Mouse (Mus musculus): ENCODE results near the gene Panx3.
A peak's percentile ranks its signal among the peaks of the same experiment; 100 is the strongest.

The Panx3 gene

GRCm38 (mm10) chr9:37669115-37669514, at the start of gene Panx3:
Gene Panx3 (minus strand): TSS chr9:37669235.
- no peak for DNase-seq

- DNase-seq = no peak
These were observed 47.1 kb upstream of the Panx3 start, which contains the start of gene Olfr160 for GRCm38 (mm10) chr9:37716150-37716549. Gene Olfr160 (minus strand): TSS chr9:37716250.

DNA sequence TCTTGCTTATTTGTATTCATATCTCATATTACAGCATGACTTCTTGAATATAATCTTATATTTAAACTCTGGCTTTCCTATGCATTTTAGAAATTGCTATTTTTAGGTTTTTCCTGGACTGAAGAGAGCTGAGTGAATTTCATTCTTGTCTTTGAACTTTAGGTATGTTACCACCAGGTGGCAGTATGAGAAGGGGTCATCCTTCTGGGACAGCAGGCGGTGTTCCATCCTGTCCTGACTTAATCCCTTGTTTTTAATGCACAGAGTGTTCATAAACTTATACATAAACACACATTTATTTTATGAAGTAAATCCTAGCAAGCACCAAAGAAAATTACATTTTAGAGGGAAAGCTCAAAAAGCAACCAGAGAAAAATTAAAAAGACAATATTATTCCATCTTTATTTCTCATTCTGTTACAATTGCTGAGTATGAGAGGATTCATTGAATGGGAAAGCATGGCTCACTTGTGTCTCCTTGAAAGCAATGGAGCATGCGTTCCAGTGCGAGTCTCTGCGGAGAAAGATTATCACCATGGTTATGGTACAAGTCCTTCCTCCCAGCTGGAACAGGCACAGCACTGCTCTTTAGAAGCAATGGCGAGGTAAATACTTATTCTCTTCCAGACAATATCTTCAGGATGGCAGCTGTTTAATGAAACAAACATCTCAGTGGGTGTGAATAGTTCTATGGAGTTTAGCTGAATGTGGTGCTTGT, 21.1 kb upstream of the Panx3 start:
- DNase-seq = no peak

DNA sequence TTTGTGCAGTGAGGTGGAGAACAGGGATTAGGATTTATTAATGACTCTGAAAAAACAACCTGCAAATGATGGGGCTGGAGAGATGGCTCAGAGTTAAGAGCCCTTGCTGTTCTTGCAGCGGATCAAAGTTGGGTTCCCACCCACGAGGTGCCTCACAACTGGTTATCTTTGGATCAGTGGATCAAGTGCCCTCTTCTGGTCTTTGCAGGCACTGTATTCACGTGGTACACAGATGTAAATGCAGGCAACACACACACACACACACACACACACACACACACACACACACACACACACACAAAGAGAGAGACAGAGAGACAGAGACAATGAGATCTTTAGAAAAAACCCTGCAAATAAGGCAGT, 18.9 kb upstream of the Panx3 start:
- DNase-seq = no peak

DNA sequence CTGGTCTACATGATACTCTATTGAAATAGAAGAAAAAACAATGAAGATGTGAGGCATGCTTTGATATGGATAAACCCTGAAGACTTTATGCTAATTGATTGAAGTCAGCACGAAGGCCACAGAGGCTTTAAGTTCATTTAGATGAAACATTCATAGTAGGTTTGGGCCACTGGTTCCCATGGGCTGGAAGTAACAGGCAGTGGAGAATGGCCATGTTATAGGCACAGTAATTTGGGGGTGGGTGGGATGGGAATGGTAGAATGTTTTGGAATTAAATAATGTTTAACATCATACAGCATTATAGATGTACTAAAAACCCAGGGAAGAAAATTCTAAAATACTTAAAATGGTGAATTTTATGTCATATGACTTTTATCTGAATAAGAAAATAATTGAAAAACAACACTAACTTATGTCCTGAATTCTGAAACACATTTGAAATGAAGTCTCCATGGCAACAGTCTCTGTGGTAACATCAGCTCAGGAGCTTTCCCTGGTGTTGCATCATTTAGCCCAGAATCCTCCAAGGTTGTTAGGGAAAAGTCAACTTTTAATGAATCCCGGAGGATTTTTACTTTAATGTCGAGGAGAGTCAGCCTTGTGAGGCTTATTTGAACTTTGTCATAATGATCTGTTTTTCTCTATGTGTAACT, 18.4 kb upstream of the Panx3 start:
- DNase-seq = no peak

DNA sequence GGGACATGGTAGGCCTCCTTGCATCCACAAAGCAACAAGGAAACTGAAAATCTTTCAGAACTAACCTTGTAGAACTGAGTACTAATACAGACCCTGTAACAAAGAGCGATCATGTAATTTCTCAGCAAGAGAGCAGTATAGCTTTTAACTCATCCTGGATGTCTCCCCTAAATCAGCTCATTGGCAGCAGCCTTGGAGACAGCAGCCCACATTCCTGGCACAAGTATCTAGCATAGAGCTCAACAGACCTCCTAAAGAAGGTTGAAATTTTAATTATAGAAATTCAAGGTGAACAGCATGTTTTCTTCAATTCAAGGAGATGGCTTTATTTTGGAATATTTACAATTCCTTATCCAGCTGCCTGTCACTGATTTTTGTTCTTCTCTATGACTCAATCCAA, 12.1 kb upstream of the Panx3 start:
- no peak for DNase-seq

DNA sequence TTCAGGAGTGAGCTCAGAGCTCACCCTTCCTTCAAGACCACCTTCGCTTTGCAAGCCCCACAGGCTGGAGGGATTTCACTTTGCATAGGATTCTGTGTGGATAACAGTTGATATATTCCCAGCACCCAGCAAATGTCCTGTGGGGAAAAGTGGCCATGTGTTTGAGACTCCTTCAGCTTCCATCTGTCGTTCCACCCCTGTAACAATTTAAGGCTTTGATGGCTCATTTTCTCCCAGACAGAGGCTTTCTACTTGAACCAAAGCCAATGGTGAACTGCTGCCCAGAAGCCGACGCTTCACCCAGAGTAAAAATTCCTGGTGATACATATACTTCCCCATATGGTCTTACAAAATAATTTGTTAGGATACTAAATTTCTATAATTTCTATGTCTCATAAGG, 6.3 kb upstream of the Panx3 start:
- no peak for DNase-seq

- DNase-seq = no peak
These were observed 1.2 kb upstream of the Panx3 start for GRCm38 (mm10) chr9:37670261-37670660.

GRCm38 (mm10) chr9:37669678-37670077, 643 bp upstream of the Panx3 start:
- DNase-seq = no peak

DNA sequence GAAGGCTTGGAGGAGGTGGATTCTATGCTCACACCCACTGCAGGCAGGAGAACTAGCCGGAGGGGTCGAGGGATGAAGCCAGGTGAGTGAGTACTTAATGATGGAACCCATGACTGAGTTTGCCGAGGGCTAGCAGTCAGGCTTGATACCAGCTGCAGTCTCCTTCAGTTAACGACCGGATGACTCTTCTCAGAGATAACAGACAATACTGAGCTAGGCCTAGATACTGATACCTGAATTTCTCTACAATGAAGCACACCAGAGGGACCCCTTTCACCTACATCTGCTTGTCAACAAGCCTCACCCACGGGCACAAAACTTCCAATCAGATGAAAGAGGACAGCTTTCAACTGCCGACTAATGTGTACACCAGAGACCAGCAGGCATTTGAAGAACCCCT, 3.0 kb downstream of the Panx3 start:
- no peak for DNase-seq

- no peak for DNase-seq
These were observed 4.4 kb downstream of the Panx3 start for GRCm38 (mm10) chr9:37664604-37665003.

GRCm38 (mm10) chr9:37663210-37663609, 5.8 kb downstream of the Panx3 start:
- no peak for DNase-seq

GRCm38 (mm10) chr9:37659413-37659812, 9.6 kb downstream of the Panx3 start:
- DNase-seq = no peak

DNA sequence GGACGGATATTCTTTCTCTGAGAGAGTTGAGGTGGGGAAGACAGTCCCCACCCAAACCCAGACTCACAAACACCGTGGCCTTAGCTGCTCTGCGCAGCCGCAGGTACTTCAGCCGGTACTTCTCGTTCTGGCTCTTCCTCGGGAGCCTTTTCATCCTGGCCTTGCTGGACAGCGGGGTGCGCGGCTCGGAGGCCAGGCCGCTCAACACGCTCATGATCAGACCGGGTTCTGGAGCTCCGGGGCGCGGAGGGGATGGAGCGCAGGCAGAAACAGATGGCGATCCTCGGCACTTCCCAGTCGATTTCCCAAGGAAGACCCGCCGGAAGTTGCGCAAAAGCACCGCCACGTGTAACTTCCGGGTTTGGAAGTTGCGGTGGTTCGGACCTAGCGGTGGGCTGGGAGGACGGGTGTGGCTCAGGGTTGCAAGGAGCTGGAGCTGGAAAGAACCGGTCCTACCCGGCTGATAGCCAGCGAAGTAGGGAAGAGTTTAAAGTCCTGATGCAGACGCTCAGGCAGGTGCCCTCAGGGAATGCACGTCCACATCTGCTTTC, 12.0 kb downstream of the Panx3 start, which contains the start of gene Tbrg1:
Gene Tbrg1, minus strand, starts transcription at position 382 of the 551 bp plus-strand sequence.
- peak; percentile 71 to 76 for DNase-seq

- no peak for DNase-seq
These were observed 12.6 kb downstream of the Panx3 start for GRCm38 (mm10) chr9:37656439-37656881.

- no peak for DNase-seq
These were observed 13.1 kb downstream of the Panx3 start for GRCm38 (mm10) chr9:37655961-37656360.

DNA sequence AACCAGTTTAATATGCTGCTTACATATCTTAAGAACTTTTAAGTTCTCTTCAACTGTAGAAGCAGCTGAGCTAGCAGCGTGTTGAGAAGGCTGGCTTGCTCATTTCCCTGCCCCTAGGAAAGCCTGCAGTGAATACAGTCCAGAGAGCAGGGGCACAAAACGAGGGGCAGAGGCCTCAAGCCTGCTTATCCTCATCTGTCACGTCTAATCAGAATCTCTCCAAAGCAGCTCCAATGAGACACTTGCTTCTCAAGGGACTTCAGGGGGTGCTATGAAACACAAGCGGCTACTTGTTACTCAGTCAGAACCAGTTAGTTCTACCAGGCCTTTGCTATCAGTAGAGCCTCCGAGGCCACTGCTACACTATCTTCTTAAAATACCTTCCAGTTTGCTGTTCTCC, 15.2 kb downstream of the Panx3 start:
- no peak for DNase-seq

GRCm38 (mm10) chr9:37650639-37651038, 18.4 kb downstream of the Panx3 start:
- DNase-seq = no peak

GRCm38 (mm10) chr9:37646246-37646645, 22.8 kb downstream of the Panx3 start:
- DNase-seq = no peak

- no peak for DNase-seq
These were observed 30.3 kb downstream of the Panx3 start for GRCm38 (mm10) chr9:37638721-37639120.

- DNase-seq = no peak
These were observed 32.1 kb downstream of the Panx3 start for GRCm38 (mm10) chr9:37636800-37637542.

DNA sequence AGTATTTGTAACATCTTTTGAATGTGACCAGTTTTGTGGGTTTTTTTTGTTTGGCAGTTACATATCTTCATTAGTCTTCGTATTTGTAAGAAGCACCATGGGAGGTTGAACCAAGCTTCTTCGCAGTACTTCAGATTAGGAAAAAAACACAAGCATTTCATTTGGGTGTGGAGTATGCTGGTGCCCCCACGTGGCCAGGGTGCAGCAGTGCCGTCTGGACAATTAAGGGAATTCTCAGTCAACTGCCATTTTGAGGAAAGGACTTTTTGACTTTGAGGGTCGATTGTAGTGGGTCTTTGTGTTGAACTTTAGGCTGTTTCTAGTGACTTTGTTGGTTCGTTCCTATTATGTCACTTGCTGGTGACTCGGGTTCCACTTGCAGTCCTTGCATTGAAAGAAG, 32.7 kb downstream of the Panx3 start:
- DNase-seq = peak; percentile 71

- no peak for DNase-seq
These were observed 34.8 kb downstream of the Panx3 start for GRCm38 (mm10) chr9:37634269-37634668.
